Mouse (Mus musculus): ENCODE results near the gene Gm28043. TPM values are rescaled to one million over a fixed set of nuclear protein-coding genes. Genes with fewer than 3 reads are reported as not detected.

Gene Gm28043
- polyA plus RNA-seq, 1 experiment from 2014 or later: 2.8 TPM

DNA sequence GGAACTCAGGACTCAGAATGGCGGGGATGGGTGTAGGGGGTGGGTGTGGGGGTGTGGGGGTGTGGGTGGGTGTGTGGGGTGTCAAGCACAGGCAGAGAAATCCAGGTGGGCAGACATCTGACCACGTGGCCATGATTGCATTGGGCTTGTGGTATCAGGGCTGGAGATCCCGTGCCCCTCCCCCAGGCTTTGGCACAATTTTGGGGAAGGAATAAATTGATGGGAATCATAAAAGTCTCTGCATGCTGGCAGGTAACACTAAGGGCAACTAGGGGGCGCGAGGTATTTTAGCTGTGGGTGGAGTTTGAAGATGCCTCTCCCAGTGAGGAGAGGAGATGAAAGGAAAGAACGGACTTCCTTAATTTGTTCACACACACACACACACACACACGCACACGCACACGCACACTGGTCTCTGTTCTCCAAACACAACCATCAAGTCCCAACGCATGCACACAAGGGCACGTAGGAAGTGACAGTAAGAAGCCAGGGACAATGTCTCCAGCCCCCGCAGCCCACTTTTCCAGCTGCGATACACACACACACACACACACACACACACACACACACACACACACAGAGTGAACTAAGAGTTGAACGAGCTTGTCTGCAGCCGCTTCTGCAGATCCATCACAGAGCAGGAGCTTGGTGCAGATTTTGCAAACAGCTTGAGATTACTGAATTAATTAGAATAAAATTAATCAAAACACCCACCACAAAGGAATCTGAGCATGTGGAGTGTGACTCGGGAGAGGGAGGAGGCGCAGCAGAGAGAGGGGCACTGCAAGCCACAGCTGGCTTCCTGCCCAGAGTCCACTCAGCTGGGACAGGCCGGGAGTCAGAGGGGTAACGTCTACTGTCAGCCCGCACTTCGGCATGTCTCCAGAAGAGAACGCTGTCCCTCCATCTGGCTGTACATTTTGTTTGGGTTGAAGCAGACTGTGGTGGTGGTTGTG is 123.5 kb downstream of the Gm28043 start:
- H3K4me3 ChIP-seq: no peak overlapping the region
- no peaks in the 10 kb centered on the region for H3K9me3 ChIP-seq
- no peaks in the 10 kb centered on the region for H3K36me3 ChIP-seq
- H3K27me3 ChIP-seq: no peaks in the 10 kb centered on the region
- ATAC-seq (ENCODE audit: insufficient number of reproducible peaks, low FRiP score, low TSS enrichment, low read depth): no peak
- 33% methylated on average over 22 of the region's 22 CpGs for WGBS
- no peak overlapping the region for H3K27ac ChIP-seq
- H3K9ac ChIP-seq: no peak overlapping the region
- no peak overlapping the region for H3K4me2 ChIP-seq
- H3K4me1 ChIP-seq: peaks cover 9% of the 10 kb centered on the region

DNA sequence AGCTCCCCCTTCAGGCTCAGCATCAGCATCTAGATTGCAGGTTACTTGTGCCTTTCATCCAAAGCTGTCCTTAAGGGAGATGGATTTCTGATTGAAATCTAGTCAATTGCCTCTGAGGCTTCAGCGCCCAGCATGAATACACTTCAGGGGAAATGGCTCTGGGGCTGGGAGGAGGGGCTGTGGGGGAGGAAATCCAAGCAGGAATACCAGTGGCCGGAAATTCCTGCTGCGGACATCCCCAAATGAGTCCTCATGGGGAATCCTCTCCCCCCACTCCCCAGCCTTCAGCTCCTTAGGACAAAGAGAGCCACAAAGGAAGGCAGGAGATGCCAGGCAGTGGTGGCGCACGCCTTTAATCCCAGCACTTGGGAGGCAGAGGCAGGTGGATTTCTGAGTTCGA is 132.8 kb downstream of the Gm28043 start:
- Histone ChIP-seq H3K27ac (no peak overlapping the region), H3K9me3 (no peaks in the 10 kb centered on the region), H3K4me1 (peaks cover 10% of the 10 kb centered on the region; the same call in 1 of the 2 replicates), H3K27me3 (0 out of 2 replicates have a peak, but pooled peaks cover 5% of the 10 kb centered on the region), H3K4me3 (no peak overlapping the region), H3K9ac (no peak overlapping the region), H3K4me2 (no peak overlapping the region), H3K36me3 (no peaks in the 10 kb centered on the region)
- no peak for ATAC-seq (ENCODE audit: insufficient number of reproducible peaks, low FRiP score, low TSS enrichment, low read depth)
- 72% methylated on average over 6 of the region's 6 CpGs for WGBS

Small RNA genes lying within 50 kb of the gene (microRNA-seq; reads per million reads assigned to microRNA genes)
- not detected for gene Mir7667

Other genes starting within 250 kb of the Gm28043 start
- 20.0 and 21.6 TPM in 2 replicates for gene Pim1, start 124.1 kb upstream of the Gm28043 start, polyA plus RNA-seq (2015; fragmentation: Nextera tagmentation; extraction: Ambion mirVana)
- not detected in 2 replicates for gene Gm17657, start 65.2 kb upstream of the Gm28043 start, polyA plus RNA-seq (2015; fragmentation: Nextera tagmentation; extraction: Ambion mirVana)
- gene Tbc1d22b, start 65.1 kb upstream of the Gm28043 start, polyA plus RNA-seq (2015; fragmentation: Nextera tagmentation; extraction: Ambion mirVana): 13.4 and 14.7 TPM in 2 replicates
- 0.73 and 1.1 TPM in 2 replicates for gene Tmem217, start 62.5 kb upstream of the Gm28043 start, polyA plus RNA-seq (2015; fragmentation: Nextera tagmentation; extraction: Ambion mirVana)
- gene Rnf8, start 86 bp upstream of the Gm28043 start, polyA plus RNA-seq (2015; fragmentation: Nextera tagmentation; extraction: Ambion mirVana): 67.3 and 68.8 TPM in 2 replicates
- gene Cmtr1, start 45.7 kb downstream of the Gm28043 start, polyA plus RNA-seq (2015; fragmentation: Nextera tagmentation; extraction: Ambion mirVana): 100 and 110 TPM in 2 replicates
- gene Ccdc167, start 102.2 kb downstream of the Gm28043 start, polyA plus RNA-seq (2015; fragmentation: Nextera tagmentation; extraction: Ambion mirVana): 10.0 and 10.7 TPM in 2 replicates